Mouse (Mus musculus) spleen, adult 2 months (tissue): Measurements from ENCODE around the gene Cd300e.

ENCODE experiments used
- CTCF ChIP-seq: fragments of 200-500 bp; IDR thresholded peaks from 2 replicates; pipeline ENCODE4 v1.5.1; 2011; ENCODE audit warnings: mild to moderate bottlenecking, inconsistent platforms; ENCODE audit not compliant: insufficient read depth, insufficient read length, insufficient replicate concordance; ENCODE audit errors: extremely low read depth
- POLR2A ChIP-seq: fragments of 200-500 bp; IDR thresholded peaks from 2 replicates; pipeline ENCODE4 v1.6.1; 2011; ENCODE audit warnings: low read depth, low read length, inconsistent platforms

DNA sequence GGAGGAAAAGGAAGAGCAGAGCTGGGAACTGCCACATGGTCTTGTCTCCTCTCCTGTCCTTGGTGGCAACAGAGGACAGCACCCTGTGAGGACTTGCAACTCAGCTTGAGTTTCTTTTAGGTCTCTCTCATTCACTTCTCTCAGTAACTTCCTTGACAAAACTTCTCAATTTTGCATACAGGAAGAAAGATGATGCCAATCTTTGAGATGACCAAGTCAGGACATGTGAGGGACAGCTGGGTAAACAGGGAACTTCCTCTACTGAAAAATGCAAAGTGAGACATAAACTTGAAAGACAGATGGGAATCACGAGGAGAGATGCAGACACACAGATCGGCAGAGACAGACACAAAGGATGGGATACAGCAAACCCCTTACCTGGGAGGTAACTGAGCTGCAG lies 13.7 kb downstream of the Cd300e start, which contains the start of gene Cd300ld3:
- TF ChIP-seq CTCF, result no peak
- no peak for TF ChIP-seq POLR2A
